Mouse (Mus musculus): ENCODE data around the gene Wbp4. TPM values are rescaled to one million over a fixed set of nuclear protein-coding genes. Genes with fewer than 3 reads are reported as not detected.

Wbp4 gene
- total and polyA plus RNA-seq, 3 experiments, result 31.3 to 68.5 (median 36.2) TPM

DNA sequence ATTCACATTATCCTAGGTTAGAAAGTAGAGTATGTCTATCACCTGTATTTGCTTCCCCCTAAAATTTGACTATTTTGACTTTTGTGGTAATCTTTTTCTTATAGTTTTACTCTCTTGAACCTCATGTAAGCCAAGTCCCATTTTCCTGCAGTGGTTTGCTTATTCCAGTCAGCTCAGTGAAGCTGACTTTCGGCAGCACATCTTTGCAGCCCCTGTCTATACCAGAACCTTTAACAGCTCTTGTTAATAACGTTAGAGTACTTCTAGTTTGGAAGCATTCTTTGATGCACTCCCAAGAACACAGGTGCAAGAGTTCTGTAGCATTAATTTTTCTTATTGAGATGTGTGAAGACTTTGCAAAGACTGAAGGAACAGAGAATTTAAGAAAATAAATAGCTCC, 36.8 kb upstream of the Wbp4 start:
- H3K4me3 ChIP-seq (replicated peaks in 1 of 3; ENCODE audit: low read depth in 2 of 3, low read length in 2 of 3, poor library complexity in 1 of 3), result peak overlapping the region; percentile 65 to 83 (median 77)
- peak overlapping the region; percentile 99 for H3K4me2 ChIP-seq (ENCODE audit: insufficient read depth, low read depth, poor library complexity, severe bottlenecking)
- dilution Hi-C loops (cut with MboI; ENCODE audit: extremely low pct_ligation_motif_present, extremely low pct_unique_long_range_greater_than_20kb, low sequenced_read_pairs), result no loop called here

DNA sequence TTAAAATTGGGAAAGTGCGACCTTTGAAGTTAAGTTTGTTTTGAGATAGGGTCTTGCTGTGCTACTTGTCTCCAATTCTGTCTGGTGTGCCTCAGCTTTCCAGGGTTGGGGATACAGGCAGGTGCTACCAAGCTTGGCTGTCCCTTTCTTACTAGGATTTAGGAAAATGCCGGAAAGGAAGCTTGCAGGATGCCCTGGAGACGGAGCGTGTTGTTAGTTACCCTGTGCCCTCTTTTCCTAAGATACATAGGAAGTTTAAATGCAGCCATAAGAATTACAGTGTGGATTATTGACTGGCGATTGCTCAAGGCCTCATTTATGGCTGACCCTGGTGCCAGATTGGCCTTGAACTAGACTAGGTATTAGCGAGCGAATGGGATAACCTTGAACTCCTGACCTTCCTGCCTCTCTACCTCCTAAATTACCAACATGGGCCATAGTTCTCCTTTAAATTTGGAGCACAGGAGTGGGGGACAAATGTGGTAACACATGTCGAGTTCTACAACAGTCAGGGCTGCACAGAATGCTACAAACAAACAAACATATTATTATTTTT, 35.9 kb upstream of the Wbp4 start:
- Histone ChIP-seq H3K4me3 (replicated peaks in 1 of 3; ENCODE audit: low read depth in 2 of 3, low read length in 2 of 3, poor library complexity in 1 of 3) (peak overlapping the region; percentile 65 to 83 (median 69)), H3K36me3 (replicated peaks in 1 of 2; ENCODE audit: control insufficient read depth in 1 of 2, insufficient read depth in 1 of 2, low read length in 1 of 2) (peaks cover 0 to 2% of the 10 kb centered on the region in 2 experiments), H3K79me2 (replicated peaks; ENCODE audit: control insufficient read depth, extremely low read depth, insufficient read depth, poor library complexity, severe bottlenecking) (peaks cover 65% of the 10 kb centered on the region), H3K27ac (ENCODE audit: insufficient read depth, low read depth) (peak overlapping the region; percentile 67; the same call in 1 of the 2 replicates), H3K27me3 (replicated peaks) (no peaks in the 10 kb centered on the region), H3K4me2 (ENCODE audit: insufficient read depth, low read depth, poor library complexity, severe bottlenecking) (peak overlapping the region; percentile 95), H3K4me1 (ENCODE audit: control insufficient read depth in 1 of 2, insufficient read depth in 2 of 2) (peaks cover 2 to 21% of the 10 kb centered on the region in 2 experiments), H3K9ac (ENCODE audit: insufficient read depth, low read depth) (peak overlapping the region; percentile 99), H3K9me3 (replicated peaks; ENCODE audit: low read length) (no peaks in the 10 kb centered on the region)
- DNase-seq (ENCODE audit: extremely low read depth), result no peak
- TF ChIP-seq SIN3A (IDR thresholded peaks at IDR 0.05; ENCODE audit: low read length) (0 out of 2 replicates have a peak, but pooled peaks have one; percentile 14), BHLHE40 (IDR thresholded peaks at IDR 0.05; ENCODE audit: low read depth, low read length) (no peak)
- in situ Hi-C loops (cut with MboI; ENCODE audit: low pct_ligation_motif_present, low pct_unique_long_range_greater_than_20kb, low sequenced_read_pairs) (no loop called here), dilution Hi-C loops (cut with MboI; ENCODE audit: extremely low pct_ligation_motif_present, extremely low pct_unique_long_range_greater_than_20kb, low sequenced_read_pairs) (no loop called here)

More for the DNA sequence above, 36.8 kb upstream of the Wbp4 start:
- no peaks in the 10 kb centered on the region for H3K9me3 ChIP-seq (replicated peaks; ENCODE audit: low read length)
- in situ Hi-C loops (cut with MboI; ENCODE audit: low pct_ligation_motif_present, low pct_unique_long_range_greater_than_20kb, low sequenced_read_pairs), result no loop called here
- no peak for DNase-seq (ENCODE audit: extremely low read depth)
- peaks cover 3 to 30% of the 10 kb centered on the region in 2 experiments for H3K4me1 ChIP-seq (ENCODE audit: control insufficient read depth in 1 of 2, insufficient read depth in 2 of 2)
- peak overlapping the region; percentile 84 for H3K9ac ChIP-seq (ENCODE audit: insufficient read depth, low read depth)
- TF ChIP-seq HCFC1 (IDR thresholded peaks at IDR 0.05; ENCODE audit: low read depth, low read length) (no peak), IRF4 (IDR thresholded peaks at IDR 0.05; ENCODE audit: low read depth, low read length) (no peak), CHD1 (IDR thresholded peaks at IDR 0.05; ENCODE audit: low read depth, low read length) (peak; percentile 13; the same call in 1 of the 2 replicates)
- H3K79me2 ChIP-seq (replicated peaks; ENCODE audit: control insufficient read depth, extremely low read depth, insufficient read depth, poor library complexity, severe bottlenecking), result peaks cover 74% of the 10 kb centered on the region
- H3K27me3 ChIP-seq (replicated peaks), result no peaks in the 10 kb centered on the region
- peaks cover 0 to 4% of the 10 kb centered on the region in 2 experiments for H3K36me3 ChIP-seq (replicated peaks in 1 of 2; ENCODE audit: control insufficient read depth in 1 of 2, insufficient read depth in 1 of 2, low read length in 1 of 2)
- H3K27ac ChIP-seq (ENCODE audit: insufficient read depth, low read depth), result no peak overlapping the region

DNA sequence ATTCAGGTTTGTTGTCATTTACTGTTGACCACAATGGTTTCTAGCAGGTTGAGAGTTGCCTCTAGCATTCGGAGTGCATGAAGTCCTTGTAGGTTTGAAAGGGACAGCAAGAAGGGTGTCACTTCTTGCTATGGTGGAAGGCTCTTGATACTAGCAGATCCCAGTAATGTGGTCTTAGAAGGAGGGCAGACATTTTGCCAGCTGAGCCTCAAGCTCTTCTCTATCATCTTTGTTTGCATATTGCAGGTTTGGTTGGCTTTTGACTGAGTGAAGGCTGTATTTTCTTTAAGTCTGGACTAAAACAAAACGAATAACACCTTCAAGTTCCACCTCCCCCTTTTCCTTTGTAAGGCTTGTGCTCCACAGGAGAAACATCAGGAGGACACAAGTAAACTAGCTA, 35.4 kb upstream of the Wbp4 start:
- H3K9ac ChIP-seq (ENCODE audit: insufficient read depth, low read depth), result peak overlapping the region; percentile 99
- DNase-seq (ENCODE audit: extremely low read depth), result no peak

More for the DNA sequence above, 35.4 kb upstream of the Wbp4 start:
- no peaks in the 10 kb centered on the region for H3K36me3 ChIP-seq (replicated peaks in 1 of 2; ENCODE audit: control insufficient read depth in 1 of 2, insufficient read depth in 1 of 2, low read length in 1 of 2)
- peaks cover 60% of the 10 kb centered on the region for H3K79me2 ChIP-seq (replicated peaks; ENCODE audit: control insufficient read depth, extremely low read depth, insufficient read depth, poor library complexity, severe bottlenecking)
- in situ Hi-C loops (cut with MboI; ENCODE audit: low pct_ligation_motif_present, low pct_unique_long_range_greater_than_20kb, low sequenced_read_pairs), result no loop called here
- peak overlapping the region; percentile 67 for H3K27ac ChIP-seq (ENCODE audit: insufficient read depth, low read depth)
- peaks cover 0 to 20% of the 10 kb centered on the region in 2 experiments; a peak in 2 of 4 replicates for H3K4me1 ChIP-seq (ENCODE audit: control insufficient read depth in 1 of 2, insufficient read depth in 2 of 2)
- TF ChIP-seq MXI1 (IDR thresholded peaks at IDR 0.05; ENCODE audit: low read depth, low read length) (peak; percentile 13; the same call in 1 of the 2 replicates), CHD1 (IDR thresholded peaks at IDR 0.05; ENCODE audit: low read depth, low read length) (peak; percentile 58; the same call in 1 of the 2 replicates), NELFE (IDR thresholded peaks at IDR 0.05; ENCODE audit: low read depth, low read length) (no peak)
- H3K9me3 ChIP-seq (replicated peaks; ENCODE audit: low read length), result no peaks in the 10 kb centered on the region
- peak overlapping the region; percentile 65 to 83 (median 69) for H3K4me3 ChIP-seq (replicated peaks in 1 of 3; ENCODE audit: low read depth in 2 of 3, low read length in 2 of 3, poor library complexity in 1 of 3)
- no peaks in the 10 kb centered on the region for H3K27me3 ChIP-seq (replicated peaks)
- H3K4me2 ChIP-seq (ENCODE audit: insufficient read depth, low read depth, poor library complexity, severe bottlenecking), result peak overlapping the region; percentile 95
- dilution Hi-C loops (cut with MboI; ENCODE audit: extremely low pct_ligation_motif_present, extremely low pct_unique_long_range_greater_than_20kb, low sequenced_read_pairs), result no loop called here

All from CH12.LX (cell line).